Mouse (Mus musculus): ENCODE results near the gene Gm11733. TPM values are rescaled to one million over a fixed set of nuclear protein-coding genes. Genes with fewer than 3 reads are reported as not detected.

The Gm11733 gene
- total and polyA plus RNA-seq, 3 experiments = 0.06 TPM; not detected in 2

- no peak for TF ChIP-seq HCFC1 (IDR thresholded peaks at IDR 0.05; ENCODE audit: low read depth, low read length)
- Histone ChIP-seq H3K36me3 (ENCODE audit: control insufficient read depth in 1 of 2, insufficient read depth in 2 of 2, low read length in 2 of 2) (peaks cover 0 to 2% of the 10 kb centered on the region in 2 experiments; a peak in 1 of 4 replicates), H3K9ac (ENCODE audit: control insufficient read depth, low read depth, low read length, poor library complexity, severe bottlenecking) (no peak overlapping the region), H3K27me3 (ENCODE audit: control insufficient read depth in 1 of 2, insufficient read depth in 2 of 2, low read length in 2 of 2) (no peaks in the 10 kb centered on the region), H3K9me3 (replicated peaks; ENCODE audit: insufficient read depth, low read length) (no peaks in the 10 kb centered on the region), H3K4me3 (ENCODE audit: control insufficient read depth in 1 of 2, insufficient read depth in 1 of 2, low read depth in 2 of 2, low read length in 2 of 2) (no peak overlapping the region), H3K4me1 (ENCODE audit: control insufficient read depth in 1 of 2, insufficient read depth in 2 of 2, low read length in 2 of 2) (peaks cover 7 to 8% of the 10 kb centered on the region in 2 experiments; a peak in 3 of 4 replicates), H3K79me2 (ENCODE audit: control insufficient read depth, insufficient read depth, low read length, poor library complexity) (no peaks in the 10 kb centered on the region), H3K27ac (ENCODE audit: control insufficient read depth, low read depth, low read length) (no peak overlapping the region)
- no peak for DNase-seq (ENCODE audit: low read depth, low spot score)
Observed at GRCm38 (mm10) chr11:117479007-117479719, 5.0 kb upstream of the Gm11733 start.

- Histone ChIP-seq H3K36me3 (ENCODE audit: control insufficient read depth in 1 of 2, insufficient read depth in 2 of 2, low read length in 2 of 2) (peaks cover 0 to 2% of the 10 kb centered on the region in 2 experiments; a peak in 1 of 4 replicates), H3K9me3 (replicated peaks; ENCODE audit: insufficient read depth, low read length) (no peaks in the 10 kb centered on the region), H3K27me3 (ENCODE audit: control insufficient read depth in 1 of 2, insufficient read depth in 2 of 2, low read length in 2 of 2) (no peaks in the 10 kb centered on the region), H3K79me2 (ENCODE audit: control insufficient read depth, insufficient read depth, low read length, poor library complexity) (no peaks in the 10 kb centered on the region), H3K27ac (ENCODE audit: control insufficient read depth, low read depth, low read length) (no peak overlapping the region), H3K9ac (ENCODE audit: control insufficient read depth, low read depth, low read length, poor library complexity, severe bottlenecking) (no peak overlapping the region), H3K4me1 (ENCODE audit: control insufficient read depth in 1 of 2, insufficient read depth in 2 of 2, low read length in 2 of 2) (peaks cover 7 to 8% of the 10 kb centered on the region in 2 experiments; a peak in 3 of 4 replicates), H3K4me3 (ENCODE audit: control insufficient read depth in 1 of 2, insufficient read depth in 1 of 2, low read depth in 2 of 2, low read length in 2 of 2) (no peak overlapping the region)
- no peak for TF ChIP-seq MXI1 (IDR thresholded peaks at IDR 0.05; ENCODE audit: low read depth, low read length)
- TF ChIP-seq JUND (IDR thresholded peaks at IDR 0.05; ENCODE audit: low read depth, low read length) = no peak
- no peak for TF ChIP-seq MAX (IDR thresholded peaks at IDR 0.05; ENCODE audit: low read length)
- TF ChIP-seq SIN3A (IDR thresholded peaks at IDR 0.05; ENCODE audit: low read length) = no peak
- TF ChIP-seq UBTF (IDR thresholded peaks at IDR 0.05; ENCODE audit: borderline replicate concordance, insufficient read depth, low read depth, low read length) = no peak
- no peak for TF ChIP-seq ETS1 (IDR thresholded peaks at IDR 0.05; ENCODE audit: low read depth, low read length)
- no peak for TF ChIP-seq RCOR1 (IDR thresholded peaks at IDR 0.05; ENCODE audit: low read depth, low read length)
- no peak for TF ChIP-seq ZC3H11A (IDR thresholded peaks at IDR 0.05; ENCODE audit: low read depth, low read length)
- TF ChIP-seq CHD2 (IDR thresholded peaks at IDR 0.05; ENCODE audit: low read length) = no peak
- no peak for TF ChIP-seq MYB (IDR thresholded peaks at IDR 0.05; ENCODE audit: low read depth, low read length)
- DNase-seq (ENCODE audit: low read depth, low spot score) = no peak
Observed at GRCm38 (mm10) chr11:117479746-117480145, 4.4 kb upstream of the Gm11733 start.

- Histone ChIP-seq H3K27ac (ENCODE audit: control insufficient read depth, low read depth, low read length) (peak overlapping the region; percentile 61), H3K79me2 (ENCODE audit: control insufficient read depth, insufficient read depth, low read length, poor library complexity) (no peaks in the 10 kb centered on the region), H3K27me3 (ENCODE audit: control insufficient read depth in 1 of 2, insufficient read depth in 2 of 2, low read length in 2 of 2) (peaks cover 0 to 4% of the 10 kb centered on the region in 2 experiments; a peak in 2 of 4 replicates), H3K4me3 (ENCODE audit: control insufficient read depth in 1 of 2, insufficient read depth in 1 of 2, low read depth in 2 of 2, low read length in 2 of 2) (peak overlapping the region; percentile 40 to 58), H3K9ac (ENCODE audit: control insufficient read depth, low read depth, low read length, poor library complexity, severe bottlenecking) (peak overlapping the region; percentile 49), H3K36me3 (ENCODE audit: control insufficient read depth in 1 of 2, insufficient read depth in 2 of 2, low read length in 2 of 2) (peaks cover 0 to 2% of the 10 kb centered on the region in 2 experiments; a peak in 1 of 4 replicates), H3K9me3 (replicated peaks; ENCODE audit: insufficient read depth, low read length) (no peaks in the 10 kb centered on the region), H3K4me1 (ENCODE audit: control insufficient read depth in 1 of 2, insufficient read depth in 2 of 2, low read length in 2 of 2) (peaks cover 5 to 6% of the 10 kb centered on the region in 2 experiments; a peak in 2 of 4 replicates)
- peak; percentile 5 to 20; a peak in 1 of 4 replicates for TF ChIP-seq POLR2A (IDR thresholded peaks at IDR 0.05; ENCODE audit: control insufficient read depth in 1 of 2, insufficient read depth in 1 of 2, low read depth in 1 of 2, low read length in 2 of 2, poor library complexity in 1 of 2)
- 0 out of 2 replicates have a peak, but pooled peaks have one; percentile 2 for TF ChIP-seq RCOR1 (IDR thresholded peaks at IDR 0.05; ENCODE audit: low read depth, low read length)
- TF ChIP-seq GATA1 (IDR thresholded peaks at IDR 0.05; ENCODE audit: low read depth, low read length) = peak; percentile 1; the same call in 1 of the 2 replicates
- TF ChIP-seq ELF1 (IDR thresholded peaks at IDR 0.05; ENCODE audit: low read depth, low read length) = no peak; the same call in 1 of the 2 replicates
- no peak for TF ChIP-seq POLR2AphosphoS2 (IDR thresholded peaks at IDR 0.05; ENCODE audit: low read length)
- TF ChIP-seq TCF12 (IDR thresholded peaks at IDR 0.05; ENCODE audit: low read depth, low read length) = no peak
- no peak for DNase-seq (ENCODE audit: low read depth, low spot score)
Observed at GRCm38 (mm10) chr11:117482300-117482676, 1.9 kb upstream of the Gm11733 start.

All from MEL (cell line).